Comparison of ENCODE assay signal across 8 mouse cellular contexts in genomic region chr13:60178416-60178815, GRCm38 (mm10). TPM values are rescaled to one million over a fixed set of nuclear protein-coding genes. Genes with fewer than 3 reads are reported as not detected.
DNase-seq lines count a peak whose midpoint lies in the region; TF ChIP-seq lines count a peak whose summit lies in the region.

No protein-coding gene starts in this region.

- H3K4me3 ChIP-seq in left cerebral cortex, adult 2 months: peak overlapping the region; percentile 35

- peak; percentile 97 for DNase-seq in adrenal gland, postnatal 10 days
- DNase-seq in embryo, embryonic 10 days (ENCODE audit: low spot score): peak; percentile 99
- peak; percentile 91 for DNase-seq in gastrocnemius, postnatal 14 days
- DNase-seq in hindlimb bud, embryonic 11.5 days (ENCODE audit: extremely low spot score, low read depth, low spot score): peak; percentile 95
- peak; percentile 91 to 98 for DNase-seq in left cerebral cortex, adult 2 months (ENCODE audit: extremely low spot score in 1 of 2, low spot score in 2 of 2)
- DNase-seq in lung, postnatal 4 days: peak; percentile 90 to 93
- peak; percentile 94 to 96 for DNase-seq in right cerebral cortex, postnatal 10 days (ENCODE audit: low spot score in 2 of 2)
- peak; percentile 95 to 96 for DNase-seq in urinary bladder, postnatal 36 days (ENCODE audit: low spot score in 2 of 2)

- intact Hi-C loops in gastrocnemius, postnatal 14 days (cut with DNase I; ENCODE audit: low total_unique reads): loop anchor here (5.0 to 10.0 kb wide), 2 partner anchors 284 to 289 kb away; no protein-coding TSS in a partner anchor
- intact Hi-C loops in left cerebral cortex, adult 2 months (cut with DNase I): loop anchor here (1.0 to 5.0 kb wide), 7 partner anchors 71 to 564 kb away; no protein-coding TSS in a partner anchor

- H3K27ac ChIP-seq in left cerebral cortex, adult 2 months: no peak overlapping the region

- peak; percentile 100 for TF ChIP-seq CTCF in left cerebral cortex, adult 2 months (IDR thresholded peaks at IDR 0.05)

RNA-seq across cellular contexts. Expression of gene Gas1, which starts 1.3 kb away (rescaled TPM):
- 10 to 100 TPM; 51.9 to 66.8 TPM for total RNA-seq in adrenal gland, postnatal 10 days (2021)
- total RNA-seq in gastrocnemius, postnatal 14 days (2021): 10 to 100 TPM; 34.7 to 46.8 TPM
- total RNA-seq in left cerebral cortex, adult 2 months (2021): 1 to 10 TPM; 8.1 to 8.9 TPM
